Mouse (Mus musculus) midbrain, embryonic 10.5 days (tissue): ENCODE measurements around the gene Fads6. TPM values are rescaled to one million over a fixed set of nuclear protein-coding genes. Genes with fewer than 3 reads are reported as not detected.
A peak's percentile ranks its signal among the peaks of the same experiment; 100 is the strongest.

Experiments
- DNase-seq: peaks from one replicate; pipeline ENCODE4 v3.0.0-alpha.2; 2017; ENCODE audit warnings: low spot score
- H3K27ac ChIP-seq: fragments of 300-500 bp; sonication (generic); replicated peaks from 2 replicates; pipeline ENCODE4 v1.5.1; 2016; ENCODE audit warnings: mild to moderate bottlenecking
- H3K27me3 ChIP-seq: fragments of 300-500 bp; sonication (generic); 2 replicates; pipeline ENCODE4 v1.6.1; 2016; ENCODE audit warnings: low read depth, mild to moderate bottlenecking; ENCODE audit not compliant: poor library complexity, severe bottlenecking
- H3K36me3 ChIP-seq: fragments of 300-500 bp; sonication (generic); 2 replicates; pipeline ENCODE4 v1.6.1; 2016; ENCODE audit warnings: mild to moderate bottlenecking, moderate library complexity
- H3K4me1 ChIP-seq: fragments of 300-500 bp; sonication (generic); 2 replicates; pipeline ENCODE4 v1.6.1; 2016
- H3K4me3 ChIP-seq: fragments of 300-500 bp; sonication (generic); 2 replicates; pipeline ENCODE4 v1.5.1; 2016; ENCODE audit warnings: mild to moderate bottlenecking, moderate library complexity
- H3K9me3 ChIP-seq: fragments of 300-500 bp; sonication (generic); replicated peaks from 2 replicates; pipeline ENCODE4 v1.6.1; 2016; ENCODE audit warnings: mild to moderate bottlenecking
- WGBS: fragments of 180-500 bp; shearing (Covaris S2); methylation state at CpG from one replicate; pipeline ENCODE4 v1.1.7; 2016; 5-methylcytosine and 5-hydroxymethylcytosine counted together
- polyA plus RNA-seq: library from polyadenylated mRNA; unstranded; fragments of >200 nt; fragmentation: Nextera tagmentation; extraction: Ambion mirVana; gene quantifications from 2 replicates; pipeline ENCODE4 v1.2.1, GENCODE M21; 2016

Fads6 gene
- polyA plus RNA-seq, 1 experiment from 2014 or later = 0.37 TPM

GRCm38 (mm10) chr11:115321906-115322693 lies 24.6 kb upstream of the Fads6 start, which contains the start of gene Ush1g:
Gene Ush1g (minus strand): TSS chr11:115322041.
- peak; percentile 89 for DNase-seq
- Histone ChIP-seq H3K9me3 (no peaks in the 10 kb centered on the region), H3K27ac (no peak within 1 kb of the TSS), H3K27me3 (peaks cover 96% of the 10 kb centered on the region), H3K4me1 (peaks cover 51% of the 10 kb centered on the region), H3K4me3 (peak within 1 kb of the TSS; percentile 29), H3K36me3 (no peaks in the 10 kb centered on the region)
- WGBS = 5% methylated on average over 35 of the region's 35 CpGs

GRCm38 (mm10) chr11:115319704-115320383 lies 22.4 kb upstream of the Fads6 start:
- WGBS = 7% methylated on average over 18 of the region's 18 CpGs
- H3K4me3 ChIP-seq = no peak overlapping the region
- H3K36me3 ChIP-seq = no peaks in the 10 kb centered on the region
- H3K4me1 ChIP-seq = peaks cover 51% of the 10 kb centered on the region
- peaks cover 100% of the 10 kb centered on the region for H3K27me3 ChIP-seq
- H3K9me3 ChIP-seq = no peaks in the 10 kb centered on the region
- H3K27ac ChIP-seq = no peak overlapping the region
- peak; percentile 46 for DNase-seq

- peak; percentile 38 for DNase-seq
- H3K4me1 ChIP-seq = peaks cover 50% of the 10 kb centered on the region
- WGBS = 3% methylated on average over 62 of the region's 63 CpGs
- no peaks in the 10 kb centered on the region for H3K36me3 ChIP-seq
- H3K27me3 ChIP-seq = peaks cover 100% of the 10 kb centered on the region
- H3K9me3 ChIP-seq = no peaks in the 10 kb centered on the region
- peak overlapping the region; percentile 40 for H3K4me3 ChIP-seq
- no peak overlapping the region for H3K27ac ChIP-seq
Observed at GRCm38 (mm10) chr11:115318245-115319027, 21.0 kb upstream of the Fads6 start.

- no peak for DNase-seq
- H3K27me3 ChIP-seq = peaks cover 99% of the 10 kb centered on the region
- no peak overlapping the region for H3K4me3 ChIP-seq
- H3K9me3 ChIP-seq = no peaks in the 10 kb centered on the region
- H3K36me3 ChIP-seq = no peaks in the 10 kb centered on the region
- H3K27ac ChIP-seq = no peak overlapping the region
- peaks cover 38% of the 10 kb centered on the region for H3K4me1 ChIP-seq
- 52% methylated on average over 7 of the region's 7 CpGs for WGBS
Observed at GRCm38 (mm10) chr11:115317204-115317603, 19.7 kb upstream of the Fads6 start.

- H3K27me3 ChIP-seq = peaks cover 78% of the 10 kb centered on the region
- H3K4me3 ChIP-seq = no peak overlapping the region
- H3K4me1 ChIP-seq = peaks cover 15% of the 10 kb centered on the region
- no peak overlapping the region for H3K27ac ChIP-seq
- DNase-seq = no peak
- H3K9me3 ChIP-seq = no peaks in the 10 kb centered on the region
- H3K36me3 ChIP-seq = no peaks in the 10 kb centered on the region
- whole genome bisulfite sequencing = 50% methylated on average over 2 of the region's 2 CpGs
Observed at GRCm38 (mm10) chr11:115314249-115314648, 16.8 kb upstream of the Fads6 start.

- DNase-seq = no peak
- H3K4me1 ChIP-seq = peaks cover 9% of the 10 kb centered on the region
- H3K27me3 ChIP-seq = peaks cover 43% of the 10 kb centered on the region
- H3K4me3 ChIP-seq = no peak overlapping the region
- H3K9me3 ChIP-seq = no peaks in the 10 kb centered on the region
- H3K36me3 ChIP-seq = no peaks in the 10 kb centered on the region
- H3K27ac ChIP-seq = no peak overlapping the region
- 58% methylated on average over 1 of the region's 1 CpGs for WGBS
Observed at GRCm38 (mm10) chr11:115308781-115309180, 11.3 kb upstream of the Fads6 start.

GRCm38 (mm10) chr11:115306863-115307262 lies 9.4 kb upstream of the Fads6 start, which contains the start of gene Otop2:
Gene Otop2 (plus strand): TSS chr11:115307163.
- H3K4me3 ChIP-seq = no peak within 1 kb of the TSS
- no peak for DNase-seq
- 20% methylated on average over 8 of the region's 8 CpGs for WGBS
- H3K4me1 ChIP-seq = peaks cover 9% of the 10 kb centered on the region
- peak within 1 kb of the TSS; percentile 23; the same call in 1 of the 2 replicates for H3K27ac ChIP-seq
- H3K27me3 ChIP-seq = peaks cover 24% of the 10 kb centered on the region
- no peaks in the 10 kb centered on the region for H3K36me3 ChIP-seq
- no peaks in the 10 kb centered on the region for H3K9me3 ChIP-seq

- no peaks in the 10 kb centered on the region for H3K36me3 ChIP-seq
- H3K4me1 ChIP-seq = peaks cover 9% of the 10 kb centered on the region
- DNase-seq = no peak
- WGBS = 83% methylated on average over 8 of the region's 8 CpGs
- no peak overlapping the region for H3K4me3 ChIP-seq
- no peak overlapping the region for H3K27ac ChIP-seq
- H3K27me3 ChIP-seq = peaks cover 38% of the 10 kb centered on the region
- H3K9me3 ChIP-seq = peaks cover 5% of the 10 kb centered on the region; the same call in 1 of the 2 replicates
Observed at GRCm38 (mm10) chr11:115303167-115303566, 5.7 kb upstream of the Fads6 start.

- H3K4me1 ChIP-seq = peaks cover 16% of the 10 kb centered on the region
- H3K27ac ChIP-seq = no peak overlapping the region
- no peak for DNase-seq
- no peak overlapping the region for H3K4me3 ChIP-seq
- H3K9me3 ChIP-seq = peaks cover 5% of the 10 kb centered on the region; the same call in 1 of the 2 replicates
- WGBS = 91% methylated on average over 2 of the region's 2 CpGs
- peaks cover 43% of the 10 kb centered on the region for H3K27me3 ChIP-seq
- H3K36me3 ChIP-seq = no peaks in the 10 kb centered on the region
Observed at GRCm38 (mm10) chr11:115301351-115301750, 3.9 kb upstream of the Fads6 start.

GRCm38 (mm10) chr11:115300745-115301144 lies 3.3 kb upstream of the Fads6 start:
- H3K4me3 ChIP-seq = no peak overlapping the region
- peaks cover 5% of the 10 kb centered on the region; the same call in 1 of the 2 replicates for H3K9me3 ChIP-seq
- no peak overlapping the region for H3K27ac ChIP-seq
- H3K4me1 ChIP-seq = peaks cover 16% of the 10 kb centered on the region
- H3K36me3 ChIP-seq = no peaks in the 10 kb centered on the region
- WGBS = 82% methylated on average over 4 of the region's 4 CpGs
- DNase-seq = no peak
- peaks cover 43% of the 10 kb centered on the region for H3K27me3 ChIP-seq

GRCm38 (mm10) chr11:115298160-115298559 lies 697 bp upstream of the Fads6 start:
- no peak for DNase-seq
- Histone ChIP-seq H3K36me3 (no peaks in the 10 kb centered on the region), H3K4me1 (peaks cover 16% of the 10 kb centered on the region), H3K27me3 (peaks cover 45% of the 10 kb centered on the region), H3K4me3 (no peak overlapping the region), H3K27ac (no peak overlapping the region), H3K9me3 (peaks cover 5% of the 10 kb centered on the region; the same call in 1 of the 2 replicates)
- 71% methylated on average over 8 of the region's 8 CpGs for WGBS

- peaks cover 45% of the 10 kb centered on the region for H3K27me3 ChIP-seq
- H3K4me3 ChIP-seq = peak overlapping the region; percentile 67
- no peak for DNase-seq
- no peaks in the 10 kb centered on the region for H3K36me3 ChIP-seq
- H3K9me3 ChIP-seq = peaks cover 5% of the 10 kb centered on the region; the same call in 1 of the 2 replicates
- peak overlapping the region; percentile 82 for H3K27ac ChIP-seq
- peaks cover 22% of the 10 kb centered on the region for H3K4me1 ChIP-seq
- WGBS = 57% methylated on average over 21 of the region's 21 CpGs
Observed at GRCm38 (mm10) chr11:115296471-115297210, 822 bp downstream of the Fads6 start.
